Mouse (Mus musculus) layer of hippocampus, adult 8-10 months (tissue): ENCODE measurements around the gene BC030500. TPM values are rescaled to one million over a fixed set of nuclear protein-coding genes. Genes with fewer than 3 reads are reported as not detected.

Experiments
- DNase-seq, 2 experiments: peaks; one replicate each; pipeline ENCODE4 v3.0.0; 2022; ENCODE audit warnings: low spot score in 2 of 2
- total RNA-seq, 4 experiments: library from RNA; stranded (reverse); gene quantifications; 2 replicates each; pipeline ENCODE4 v1.2.4; 2022

The BC030500 gene
- total RNA-seq = 10 to 100 TPM; 15.1 to 17.2 (median 16.7) TPM

DNA sequence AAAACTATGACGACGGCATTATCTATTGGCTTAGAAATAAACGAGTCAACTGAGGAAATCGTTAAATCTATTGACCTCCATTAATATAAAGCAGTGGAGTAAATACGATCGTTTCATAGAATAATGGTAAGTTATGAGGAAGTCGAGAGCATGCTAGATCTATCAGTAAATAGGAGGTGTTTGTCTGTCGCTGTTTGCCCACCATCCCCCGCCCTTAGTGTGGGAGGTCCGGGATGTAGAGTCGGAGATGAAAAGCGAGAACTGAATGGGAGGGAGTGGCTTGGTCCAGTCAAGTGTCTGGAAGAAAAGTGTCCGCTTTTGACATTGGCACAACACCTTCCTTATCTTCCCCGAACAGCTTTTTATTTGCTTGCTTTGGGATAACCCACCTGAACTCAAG, at the start of gene BC030500:
TSS of gene BC030500 (plus strand) at position 79 of the 400 bp plus-strand sequence.
- no peak for DNase-seq

DNA sequence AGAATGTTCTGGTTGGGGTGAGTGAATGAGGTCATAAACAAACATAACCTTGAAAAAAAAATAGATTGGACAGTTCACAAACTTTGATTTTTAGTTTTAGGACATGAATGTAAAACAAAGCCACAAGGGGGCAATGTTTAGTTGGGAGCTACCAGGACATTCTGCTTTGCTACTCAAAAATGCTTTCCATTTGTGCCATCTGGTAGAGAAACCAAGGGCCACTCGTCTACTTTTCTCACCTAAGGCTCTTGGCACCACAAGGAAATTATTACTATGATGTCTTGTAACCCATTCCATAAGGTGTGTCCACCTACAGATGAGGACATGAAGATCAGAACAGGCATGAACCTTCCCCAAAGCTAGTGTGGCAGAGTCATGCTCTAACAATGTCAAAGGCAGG, 25.1 kb upstream of the BC030500 start:
- no peak for DNase-seq

- no peak for DNase-seq
These were observed 21.0 kb upstream of the BC030500 start for GRCm38 (mm10) chr8:58890591-58890990.

GRCm38 (mm10) chr8:58895960-58896359, 15.6 kb upstream of the BC030500 start:
- DNase-seq = no peak

- no peak for DNase-seq
These were observed 7.1 kb upstream of the BC030500 start for GRCm38 (mm10) chr8:58904465-58904864.

DNA sequence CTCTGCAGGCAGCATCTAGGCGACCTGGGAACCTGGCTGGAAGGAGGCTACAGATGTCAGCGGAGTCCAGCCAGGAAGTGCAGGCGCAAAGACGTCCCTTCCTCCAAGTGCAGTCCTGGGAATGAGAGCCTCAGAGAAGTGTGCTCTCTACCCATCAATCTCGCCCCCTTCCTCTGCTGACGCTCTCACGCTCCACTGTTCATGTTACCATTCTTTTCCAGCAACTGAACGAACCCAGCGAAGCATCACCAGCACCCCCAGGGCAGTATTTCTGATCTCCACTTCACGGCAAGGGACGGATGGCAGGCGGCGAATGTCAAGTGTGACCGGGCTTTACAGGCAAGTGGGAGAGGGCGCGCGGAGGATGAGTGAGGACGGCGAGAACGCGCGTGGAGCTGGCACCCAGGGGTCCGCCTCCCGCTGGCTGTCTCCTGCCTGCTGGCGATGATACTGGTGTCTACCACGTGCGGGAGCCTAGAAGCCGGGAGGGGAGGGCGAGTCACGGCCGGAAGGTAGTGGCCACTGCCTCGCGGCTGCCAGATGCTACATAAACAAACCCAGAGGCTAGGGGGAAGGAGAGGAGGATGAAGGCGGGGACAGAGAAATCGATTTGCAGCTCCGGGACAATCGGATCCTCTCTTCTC, 763 bp downstream of the BC030500 start, which contains the start of gene Galntl6:
TSS of gene Galntl6 (minus strand) at position 445 of the 644 bp plus-strand sequence.
- DNase-seq = peak; percentile 26 to 51

DNA sequence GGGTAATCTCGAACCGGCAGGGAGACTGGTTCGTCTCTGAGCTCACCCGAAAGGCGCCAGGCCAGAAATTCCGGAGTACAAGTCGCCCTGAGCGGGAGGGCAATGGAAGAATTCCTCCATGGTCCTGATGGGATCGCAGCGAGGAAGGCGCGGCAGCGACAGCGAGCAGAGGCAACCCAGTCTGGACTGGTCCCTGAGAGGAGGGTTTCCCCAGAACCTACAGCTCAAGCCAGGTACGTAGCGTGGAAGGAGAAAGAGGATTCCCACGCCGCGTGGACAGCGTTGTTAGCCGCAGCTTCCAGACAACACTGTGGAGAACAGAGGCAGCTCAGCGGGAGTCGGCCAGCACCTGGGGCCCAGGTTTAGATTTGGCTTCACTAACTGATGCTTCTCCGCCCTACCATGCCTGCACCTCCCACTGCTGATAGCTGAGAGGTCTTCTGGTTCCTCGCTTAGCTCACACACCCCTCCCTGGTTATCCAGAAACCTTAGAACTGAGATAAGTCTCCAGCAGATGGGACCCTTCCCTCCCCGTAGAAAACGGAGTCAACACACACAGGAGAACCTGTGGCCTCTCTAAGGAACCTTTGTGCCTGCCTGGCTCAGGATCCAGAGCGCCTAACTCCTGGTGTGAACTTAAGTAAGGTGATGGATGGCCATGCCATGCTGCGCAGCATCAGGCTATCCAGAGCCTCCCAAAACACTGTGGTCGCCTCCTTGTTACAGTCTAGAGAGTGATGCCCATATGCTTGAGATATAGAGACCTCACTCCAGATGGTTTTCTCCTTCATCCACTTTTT, 1.5 kb downstream of the BC030500 start:
- DNase-seq = peak in 1 of 2 experiments; percentile 33

- DNase-seq = no peak
These were observed 2.0 kb downstream of the BC030500 start for GRCm38 (mm10) chr8:58913640-58913968.

- no peak for DNase-seq
These were observed 3.6 kb downstream of the BC030500 start for GRCm38 (mm10) chr8:58915142-58915541.

DNA sequence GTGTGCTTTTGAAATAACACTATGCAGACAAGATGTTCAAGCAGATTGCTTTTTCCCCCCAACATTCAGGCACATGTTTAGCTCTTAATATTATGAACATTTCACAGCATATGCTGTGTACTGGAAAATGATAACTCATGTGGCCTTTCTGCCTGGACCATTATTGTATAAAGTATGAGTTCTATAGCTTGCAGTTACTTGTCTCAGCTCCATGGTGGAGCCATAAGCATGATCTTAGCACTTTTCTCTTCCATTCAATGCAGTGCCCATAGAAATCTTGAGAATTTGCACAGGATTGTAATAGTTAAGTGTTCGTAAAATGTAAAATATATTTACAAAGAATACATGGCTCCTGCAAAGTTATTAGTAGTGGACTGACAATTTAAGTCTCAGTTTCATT, 19.5 kb downstream of the BC030500 start:
- DNase-seq = no peak

- DNase-seq = no peak
These were observed 32.2 kb downstream of the BC030500 start for GRCm38 (mm10) chr8:58943773-58944172.

DNA sequence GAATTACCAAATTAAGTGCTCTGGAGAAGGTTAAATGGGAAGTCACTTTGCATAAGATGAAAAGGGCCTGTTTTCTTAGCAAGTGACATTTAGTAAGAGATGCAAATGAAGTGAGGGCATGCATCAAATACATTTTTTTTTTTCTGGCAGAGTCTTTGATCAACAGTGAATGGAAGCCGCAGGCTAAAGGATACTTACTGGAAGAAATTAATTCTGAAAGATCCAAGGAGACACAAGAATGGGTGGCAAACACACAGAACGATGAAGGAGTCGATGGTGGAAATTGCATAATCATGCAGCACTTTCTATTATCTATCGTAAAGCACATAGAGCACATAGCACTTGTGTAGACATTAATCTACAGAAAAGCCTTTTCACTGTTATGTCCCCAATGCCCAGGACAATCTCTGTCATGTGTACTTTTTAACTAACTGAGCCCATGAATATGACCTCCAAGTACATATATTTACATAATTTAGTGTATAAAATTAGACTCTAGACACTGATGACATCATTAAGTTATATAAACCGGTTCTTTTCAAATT, 45.7 kb downstream of the BC030500 start:
- no peak for DNase-seq

Other genes with a start within 250 kb of the BC030500 start
- gene Galntl6, start 885 bp downstream of the BC030500 start, total RNA-seq = 10 to 100 TPM; 35.5 to 46.2 (median 39.0) TPM